Comparison of ENCODE assay signal across 9 mouse cellular contexts in the genomic region with DNA sequence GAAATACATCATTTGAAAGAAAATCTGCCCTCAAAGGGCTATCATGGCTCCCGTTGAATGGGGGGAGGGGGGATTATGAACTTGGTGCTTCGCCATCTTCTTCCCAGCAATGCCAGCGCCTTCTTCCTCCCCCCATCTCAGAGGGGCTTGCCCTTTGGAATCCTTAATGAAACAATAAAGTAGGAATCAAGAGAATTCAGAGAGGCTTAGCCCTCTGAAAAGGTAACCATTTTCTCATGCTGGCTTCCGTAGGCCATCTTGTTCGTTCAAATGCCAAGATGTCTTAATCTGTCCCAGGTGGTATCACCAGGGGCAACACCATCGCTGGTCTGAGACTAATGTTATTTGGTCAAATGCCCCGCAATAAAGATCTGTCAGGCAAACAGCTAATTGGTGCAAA. TPM values are rescaled to one million over a fixed set of nuclear protein-coding genes. Genes with fewer than 3 reads are reported as not detected.
DNase-seq lines count a peak whose midpoint lies in the region; ATAC-seq and TF ChIP-seq lines count a peak whose summit lies in the region.
"Had no signal": no experiment of that assay in that cellular context is flagged by ENCODE, and none has a peak within 500 bp of the region (broad histone marks: within the 10 kb centered on the region; RNA-seq: fewer than 3 reads in every experiment).

No protein-coding gene starts in this region.

- no peak for TF ChIP-seq CTCF in cerebellum, adult 2 months (IDR thresholded peaks at IDR 0.05; ENCODE audit: borderline replicate concordance, insufficient read depth, low read depth, low read length)

- H3K36me3 ChIP-seq in lung, embryonic 16.5 days (ENCODE audit: control insufficient read depth, insufficient read depth, low read length) = no peaks in the 10 kb centered on the region
- H3K36me3 ChIP-seq in limb, embryonic 12.5 days = no peaks in the 10 kb centered on the region
- H3K36me3 ChIP-seq in stomach, embryonic 15.5 days = no peaks in the 10 kb centered on the region
- H3K36me3 ChIP-seq: liver, embryonic 15.5 days had no signal

- 0 out of 2 replicates have a peak, but pooled peaks cover 2% of the 10 kb centered on the region for H3K4me1 ChIP-seq in cerebellum, adult 2 months (ENCODE audit: control insufficient read depth, insufficient read depth, low read length)
- peaks cover 4% of the 10 kb centered on the region for H3K4me1 ChIP-seq in lung, embryonic 16.5 days (replicated peaks; ENCODE audit: control insufficient read depth, insufficient read depth, low read length)
- H3K4me1 ChIP-seq in limb, embryonic 12.5 days (replicated peaks) = no peaks in the 10 kb centered on the region; the same call in 1 of the 2 replicates
- H3K4me1 ChIP-seq in stomach, embryonic 15.5 days = peaks cover 3% of the 10 kb centered on the region; the same call in 1 of the 2 replicates

- H3K4me2 ChIP-seq in lung, embryonic 16.5 days (ENCODE audit: low read depth, low read length) = peak overlapping the region; percentile 81
- peak overlapping the region; percentile 81 for H3K4me2 ChIP-seq in limb, embryonic 12.5 days
- H3K4me2 ChIP-seq in stomach, embryonic 15.5 days = peak overlapping the region; percentile 90

- WGBS in cerebellum, adult 2 months = 32% methylated on average over 7 of the region's 7 CpGs
- WGBS in lung, embryonic 16.5 days = 51% methylated on average over 7 of the region's 7 CpGs
- WGBS in limb, embryonic 12.5 days = 28% methylated on average over 7 of the region's 7 CpGs
- 51% methylated on average over 7 of the region's 7 CpGs for WGBS in stomach, embryonic 15.5 days

- intact Hi-C loops in left cerebral cortex, postnatal 25 days (cut with DNase I) = loop anchor here (5.0 kb wide), 3 partner anchors 139 to 374 kb away; no protein-coding TSS in a partner anchor

- H3K9me3 ChIP-seq in lung, embryonic 16.5 days (ENCODE audit: control insufficient read depth, low read length) = no peaks in the 10 kb centered on the region
- H3K9me3 ChIP-seq in limb, embryonic 12.5 days = no peaks in the 10 kb centered on the region
- H3K9me3 ChIP-seq in stomach, embryonic 15.5 days = no peaks in the 10 kb centered on the region
- H3K9me3 ChIP-seq: liver, embryonic 15.5 days had no signal

- H3K27ac ChIP-seq in cerebellum, adult 2 months (ENCODE audit: insufficient read depth, low read length) = no peak overlapping the region
- H3K27ac ChIP-seq in lung, embryonic 16.5 days (ENCODE audit: low read length) = no peak overlapping the region
- peak overlapping the region; percentile 96; the same call in 1 of the 2 replicates for H3K27ac ChIP-seq in limb, embryonic 12.5 days
- H3K27ac ChIP-seq in stomach, embryonic 15.5 days = no peak overlapping the region
- H3K27ac ChIP-seq: liver, embryonic 15.5 days had no signal

- peak overlapping the region; percentile 82 for H3K9ac ChIP-seq in lung, embryonic 16.5 days (ENCODE audit: low read length)
- H3K9ac ChIP-seq in limb, embryonic 12.5 days (replicated peaks) = peak overlapping the region; percentile 94
- no peak overlapping the region for H3K9ac ChIP-seq in stomach, embryonic 15.5 days
- H3K9ac ChIP-seq: liver, embryonic 15.5 days had no signal

- peak in 1 of 2 experiments; percentile 6 for DNase-seq in cerebellum, adult 2 months
- no peak for DNase-seq in cerebellum, adult 8-10 months
- DNase-seq in lung, postnatal 36 days = no peak
- DNase-seq in left cerebral cortex, postnatal 25 days (ENCODE audit: low spot score in 2 of 2) = no peak
- no peak for DNase-seq in adrenal gland, postnatal 36 days

- peak overlapping the region; percentile 27 for H3K4me3 ChIP-seq in cerebellum, adult 2 months (replicated peaks; ENCODE audit: insufficient read depth, low read depth, low read length)
- H3K4me3 ChIP-seq in lung, embryonic 16.5 days (ENCODE audit: low read length) = peak overlapping the region; percentile 77
- H3K4me3 ChIP-seq in limb, embryonic 12.5 days (replicated peaks) = peak overlapping the region; percentile 96
- peak overlapping the region; percentile 71 for H3K4me3 ChIP-seq in stomach, embryonic 15.5 days (replicated peaks)

- ATAC-seq in lung, embryonic 16.5 days (ENCODE audit: low read depth) = no peak
- no peak for ATAC-seq in limb, embryonic 12.5 days (ENCODE audit: insufficient number of reproducible peaks, insufficient read depth, low FRiP score, low TSS enrichment, low read depth)
- ATAC-seq in stomach, embryonic 15.5 days (ENCODE audit: insufficient read depth, low FRiP score, low read depth) = no peak

- no peak for TF ChIP-seq POLR2A in cerebellum, adult 2 months (IDR thresholded peaks at IDR 0.05; ENCODE audit: borderline replicate concordance, insufficient read depth, low read length)

- H3K27me3 ChIP-seq in cerebellum, adult 2 months (ENCODE audit: control insufficient read depth, insufficient read depth, low read length) = peaks cover 5% of the 10 kb centered on the region; the same call in 1 of the 2 replicates
- no peaks in the 10 kb centered on the region for H3K27me3 ChIP-seq in lung, embryonic 16.5 days (ENCODE audit: control insufficient read depth, insufficient read depth, low read depth, low read length)
- no peaks in the 10 kb centered on the region for H3K27me3 ChIP-seq in limb, embryonic 12.5 days
- H3K27me3 ChIP-seq in stomach, embryonic 15.5 days (replicated peaks) = no peaks in the 10 kb centered on the region

RNA-seq across cellular contexts. Expression of gene Basp1, which starts 2.1 kb away (rescaled TPM):
- polyA plus RNA-seq in cerebellum, adult 2 months (2012; rRNA removed) = 58.4 and 74.3 TPM in 2 replicates
- polyA plus RNA-seq in lung, embryonic 16.5 days (2015; fragmentation: Nextera tagmentation; extraction: Ambion mirVana) = 9.3 and 13.0 TPM in 2 replicates
- polyA plus RNA-seq in limb, embryonic 12.5 days (2016; fragmentation: Nextera tagmentation; extraction: Ambion mirVana) = 71.4 and 113 TPM in 2 replicates
- 40.8 and 43.4 TPM in 2 replicates for polyA plus RNA-seq in stomach, embryonic 15.5 days (2015; fragmentation: Nextera tagmentation; extraction: Ambion mirVana)
- 100 to 1,000 TPM; 665 to 747 TPM for total RNA-seq in left cerebral cortex, postnatal 25 days (2021)
- total RNA-seq in adrenal gland, postnatal 36 days (2021) = 1 to 10 TPM; 4.4 to 7.2 TPM

Comparison
In these comparisons a context has a peak if more than half of its experiments do, and no peak if none do; other contexts are left out.
1. H3K4me3 ChIP-seq: peak in every context shown above with its lines; median percentile 96 in limb, embryonic 12.5 days; 77 in lung, embryonic 16.5 days; 71 in stomach, embryonic 15.5 days; 27 in cerebellum, adult 2 months.